Mouse (Mus musculus): ENCODE data around the gene Trpm2.

GRCm38 (mm10) chr10:77895562-77895961 is 74.8 kb downstream of the Trpm2 start:
- TF ChIP-seq USF1 (IDR thresholded peaks at IDR 0.05; ENCODE audit: low read depth) (no peak), TCF3 (IDR thresholded peaks at IDR 0.05; ENCODE audit: insufficient read length, low read depth) (no peak), POLR2A (IDR thresholded peaks at IDR 0.05; ENCODE audit: insufficient read length, low read depth) (no peak), TCF12 (IDR thresholded peaks at IDR 0.05; ENCODE audit: insufficient read depth, poor library complexity, severe bottlenecking) (no peak), POLR2AphosphoS2 (IDR thresholded peaks at IDR 0.05; ENCODE audit: insufficient read length, low read depth) (no peak), MYOG (IDR thresholded peaks at IDR 0.05; ENCODE audit: control insufficient read depth in 1 of 3, insufficient read depth in 1 of 3, insufficient read length in 2 of 3, low read depth in 2 of 3) (no peak), MAX (IDR thresholded peaks at IDR 0.05; ENCODE audit: low read depth) (no peak), SRF (IDR thresholded peaks at IDR 0.05; ENCODE audit: control insufficient read depth, insufficient read length, low read depth) (no peak)

Data from myocyte (in vitro differentiated cells).